Mouse (Mus musculus): ENCODE results near the gene Inppl1. TPM values are rescaled to one million over a fixed set of nuclear protein-coding genes. Genes with fewer than 3 reads are reported as not detected.

The Inppl1 gene
- polyA plus RNA-seq, 2 experiments = 30.5 to 111 TPM

DNA sequence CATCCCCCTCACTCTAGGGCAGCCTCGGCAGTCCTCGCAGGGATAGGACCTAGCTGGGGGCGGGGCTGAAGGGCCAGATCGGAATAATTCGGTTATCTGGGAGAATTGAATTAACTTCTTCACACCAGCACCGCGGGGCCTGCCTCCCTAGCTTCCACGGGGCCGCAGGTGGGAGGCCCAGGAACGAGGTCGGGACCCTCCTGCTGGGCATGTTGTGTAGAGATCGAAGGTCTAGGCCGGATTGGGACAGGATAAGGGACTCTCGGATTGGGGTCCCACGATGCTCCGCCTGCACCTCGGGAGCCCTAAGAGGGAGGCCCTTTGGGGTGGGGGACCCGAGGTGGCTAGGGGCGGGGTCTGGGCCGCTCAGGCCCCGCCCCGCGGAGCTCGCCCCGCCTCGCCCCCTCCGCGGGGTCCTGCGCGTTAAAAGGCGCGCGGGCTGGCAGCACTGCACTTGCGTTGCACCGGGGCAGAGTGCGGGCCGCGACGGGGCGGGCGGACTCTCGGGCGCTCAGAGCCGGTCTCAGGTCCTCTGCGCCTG lies 20.1 kb downstream of the Inppl1 start, which contains the start of gene Phox2a:
TSS of gene Phox2a (plus strand) at position 453 of the 541 bp plus-strand sequence.
- ATAC-seq (ENCODE audit: low FRiP score, low read depth) (no peak), DNase-seq (ENCODE audit: low spot score) (no peak)
- no peak for TF ChIP-seq POLR2A (IDR thresholded peaks at IDR 0.05; ENCODE audit: borderline replicate concordance, extremely low read depth, insufficient read depth, insufficient read length)
- 2% methylated on average over 33 of the region's 45 CpGs for WGBS
- H3K4me2 ChIP-seq (replicated peaks; ENCODE audit: low read depth, low read length, severe bottlenecking) = peak within 1 kb of the TSS; percentile 38
- peak within 1 kb of the TSS; percentile 36; the same call in 1 of the 2 replicates for H3K9ac ChIP-seq (ENCODE audit: low read depth, low read length, severe bottlenecking)
- H3K4me3 ChIP-seq (replicated peaks; ENCODE audit: low read length) = peak within 1 kb of the TSS; percentile 31
- H3K27ac ChIP-seq (replicated peaks; ENCODE audit: low read depth, low read length) = no peak within 1 kb of the TSS
- no peaks in the 10 kb centered on the region for H3K36me3 ChIP-seq (ENCODE audit: control insufficient read depth, insufficient read depth, low read length)
- H3K4me1 ChIP-seq (ENCODE audit: control insufficient read depth, insufficient read depth, low read length) = peaks cover 21% of the 10 kb centered on the region
- no peaks in the 10 kb centered on the region for H3K9me3 ChIP-seq (ENCODE audit: control insufficient read depth, low read length)
- H3K27me3 ChIP-seq (ENCODE audit: control insufficient read depth, insufficient read depth, low read length) = peaks cover 69% of the 10 kb centered on the region

DNA sequence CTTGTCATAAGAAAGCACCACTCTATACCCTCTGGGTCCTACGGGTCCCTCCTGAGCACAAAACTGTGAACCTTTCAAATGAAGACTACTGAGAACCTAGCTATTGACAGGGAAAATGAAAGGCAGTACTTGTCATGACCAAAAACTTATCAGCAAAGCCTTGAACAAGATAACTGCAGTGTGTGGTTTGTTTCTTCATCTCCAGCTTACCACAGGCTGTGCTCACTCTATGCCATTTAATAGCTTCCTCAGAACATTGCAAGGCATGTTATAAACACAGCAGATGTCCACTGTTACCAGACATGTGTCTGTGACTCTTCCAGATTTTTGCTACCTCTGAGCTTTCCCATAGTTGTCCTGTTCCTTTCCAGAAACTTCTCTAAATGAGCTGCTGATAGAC lies 61.0 kb downstream of the Inppl1 start:
- Histone ChIP-seq H3K27me3 (ENCODE audit: control insufficient read depth, insufficient read depth, low read length) (no peaks in the 10 kb centered on the region), H3K9ac (ENCODE audit: low read depth, low read length, severe bottlenecking) (no peak overlapping the region), H3K4me2 (replicated peaks; ENCODE audit: low read depth, low read length, severe bottlenecking) (no peak overlapping the region), H3K27ac (replicated peaks; ENCODE audit: low read depth, low read length) (no peak overlapping the region), H3K9me3 (ENCODE audit: control insufficient read depth, low read length) (no peaks in the 10 kb centered on the region), H3K4me1 (ENCODE audit: control insufficient read depth, insufficient read depth, low read length) (no peaks in the 10 kb centered on the region), H3K36me3 (ENCODE audit: control insufficient read depth, insufficient read depth, low read length) (peaks cover 20% of the 10 kb centered on the region), H3K4me3 (replicated peaks; ENCODE audit: low read length) (no peak overlapping the region)
- ATAC-seq (ENCODE audit: low FRiP score, low read depth) (no peak), DNase-seq (ENCODE audit: low spot score) (no peak)
- TF ChIP-seq POLR2A (IDR thresholded peaks at IDR 0.05; ENCODE audit: borderline replicate concordance, extremely low read depth, insufficient read depth, insufficient read length) = no peak
- 91% methylated on average over 1 of the region's 1 CpGs for WGBS

GRCm38 (mm10) chr7:101772687-101773086 lies 65.3 kb downstream of the Inppl1 start:
- WGBS = 60% methylated on average over 8 of the region's 8 CpGs
- no peak for ATAC-seq (ENCODE audit: low FRiP score, low read depth)

More at GRCm38 (mm10) chr7:101772687-101773086, 65.3 kb downstream of the Inppl1 start:
- Histone ChIP-seq H3K4me3 (replicated peaks; ENCODE audit: low read length) (no peak overlapping the region), H3K27ac (replicated peaks; ENCODE audit: low read depth, low read length) (no peak overlapping the region), H3K36me3 (ENCODE audit: control insufficient read depth, insufficient read depth, low read length) (no peaks in the 10 kb centered on the region), H3K9me3 (ENCODE audit: control insufficient read depth, low read length) (no peaks in the 10 kb centered on the region), H3K27me3 (ENCODE audit: control insufficient read depth, insufficient read depth, low read length) (no peaks in the 10 kb centered on the region), H3K4me2 (replicated peaks; ENCODE audit: low read depth, low read length, severe bottlenecking) (no peak overlapping the region), H3K9ac (ENCODE audit: low read depth, low read length, severe bottlenecking) (no peak overlapping the region), H3K4me1 (ENCODE audit: control insufficient read depth, insufficient read depth, low read length) (peaks cover 7% of the 10 kb centered on the region)
- no peak for TF ChIP-seq POLR2A (IDR thresholded peaks at IDR 0.05; ENCODE audit: borderline replicate concordance, extremely low read depth, insufficient read depth, insufficient read length)
- no peak for DNase-seq (ENCODE audit: low spot score)

Small RNAs within 50 kb of the gene (microRNA-seq; reads per million reads assigned to microRNA genes)
- gene Gm22655 = not detected

Other genes starting within 250 kb of the Inppl1 start
- gene Clpb, start 174.6 kb downstream of the Inppl1 start, polyA plus RNA-seq (2012; rRNA removed) = 21.4 and 27.6 TPM in 2 replicates
- gene Clpb, start 174.6 kb downstream of the Inppl1 start, polyA plus RNA-seq (2014; fragmentation: Nextera tagmentation; extraction: Ambion mirVana) = 41.7 and 51.9 TPM in 2 replicates
- gene Phox2a, start 19.9 kb downstream of the Inppl1 start, polyA plus RNA-seq (2012; rRNA removed) = 0.13 and 0.41 TPM in 2 replicates
- 0.26 TPM in 1 of 2 replicates, not detected in the other for gene Phox2a, start 19.9 kb downstream of the Inppl1 start, polyA plus RNA-seq (2014; fragmentation: Nextera tagmentation; extraction: Ambion mirVana)
- gene Folr2, start 19.0 kb upstream of the Inppl1 start, polyA plus RNA-seq (2012; rRNA removed) = 3.4 and 4.8 TPM in 2 replicates
- 2.8 and 3.1 TPM in 2 replicates for gene Folr2, start 19.0 kb upstream of the Inppl1 start, polyA plus RNA-seq (2014; fragmentation: Nextera tagmentation; extraction: Ambion mirVana)
- 67.2 and 68.9 TPM in 2 replicates for gene Anapc15, start 25.5 kb upstream of the Inppl1 start, polyA plus RNA-seq (2012; rRNA removed)
- 44.7 and 60.5 TPM in 2 replicates for gene Anapc15, start 25.5 kb upstream of the Inppl1 start, polyA plus RNA-seq (2014; fragmentation: Nextera tagmentation; extraction: Ambion mirVana)
- 1.1 and 1.3 TPM in 2 replicates for gene Folr1, start 32.6 kb upstream of the Inppl1 start, polyA plus RNA-seq (2012; rRNA removed)
- gene Folr1, start 32.6 kb upstream of the Inppl1 start, polyA plus RNA-seq (2014; fragmentation: Nextera tagmentation; extraction: Ambion mirVana) = 1.0 TPM in 1 of 2 replicates, not detected in the other
- 176 and 203 TPM in 2 replicates for gene Lamtor1, start 67.7 kb upstream of the Inppl1 start, polyA plus RNA-seq (2012; rRNA removed)
- gene Lamtor1, start 67.7 kb upstream of the Inppl1 start, polyA plus RNA-seq (2014; fragmentation: Nextera tagmentation; extraction: Ambion mirVana) = 154 and 166 TPM in 2 replicates
- gene Tomt, start 68.1 kb upstream of the Inppl1 start, polyA plus RNA-seq (2012; rRNA removed) = 0.18 and 0.23 TPM in 2 replicates
- 0.29 and 0.41 TPM in 2 replicates for gene Tomt, start 68.1 kb upstream of the Inppl1 start, polyA plus RNA-seq (2014; fragmentation: Nextera tagmentation; extraction: Ambion mirVana)
- 11.4 and 11.7 TPM in 2 replicates for gene Lrrc51, start 95.7 kb upstream of the Inppl1 start, polyA plus RNA-seq (2012; rRNA removed)
- gene Lrrc51, start 95.7 kb upstream of the Inppl1 start, polyA plus RNA-seq (2014; fragmentation: Nextera tagmentation; extraction: Ambion mirVana) = 7.5 and 12.6 TPM in 2 replicates
- 112 and 126 TPM in 2 replicates for gene Numa1, start 95.9 kb upstream of the Inppl1 start, polyA plus RNA-seq (2012; rRNA removed)
- gene Numa1, start 95.9 kb upstream of the Inppl1 start, polyA plus RNA-seq (2014; fragmentation: Nextera tagmentation; extraction: Ambion mirVana) = 106 and 126 TPM in 2 replicates
- 12.9 and 15.4 TPM in 2 replicates for gene Il18bp, start 180.5 kb upstream of the Inppl1 start, polyA plus RNA-seq (2012; rRNA removed)
- gene Il18bp, start 180.5 kb upstream of the Inppl1 start, polyA plus RNA-seq (2014; fragmentation: Nextera tagmentation; extraction: Ambion mirVana) = 2.2 and 2.7 TPM in 2 replicates
- 62.3 and 83.0 TPM in 2 replicates for gene Rnf121, start 227.2 kb upstream of the Inppl1 start, polyA plus RNA-seq (2012; rRNA removed)
- gene Rnf121, start 227.2 kb upstream of the Inppl1 start, polyA plus RNA-seq (2014; fragmentation: Nextera tagmentation; extraction: Ambion mirVana) = 32.6 and 34.1 TPM in 2 replicates
- 65.1 and 77.5 TPM in 2 replicates for gene Xndc1, start 227.3 kb upstream of the Inppl1 start, polyA plus RNA-seq (2012; rRNA removed)
- 21.4 and 22.9 TPM in 2 replicates for gene Xndc1, start 227.3 kb upstream of the Inppl1 start, polyA plus RNA-seq (2014; fragmentation: Nextera tagmentation; extraction: Ambion mirVana)
- 9.0 and 9.5 TPM in 2 replicates for gene Xntrpc, start 227.5 kb upstream of the Inppl1 start, polyA plus RNA-seq (2012; rRNA removed)
- gene Xntrpc, start 227.5 kb upstream of the Inppl1 start, polyA plus RNA-seq (2014; fragmentation: Nextera tagmentation; extraction: Ambion mirVana) = 1.2 and 1.8 TPM in 2 replicates
- 5.5 and 10.8 TPM in 2 replicates for gene Trpc2, start 244.9 kb upstream of the Inppl1 start, polyA plus RNA-seq (2012; rRNA removed)
- not detected in 2 replicates for gene Trpc2, start 244.9 kb upstream of the Inppl1 start, polyA plus RNA-seq (2014; fragmentation: Nextera tagmentation; extraction: Ambion mirVana)

Data from limb, embryonic 14.5 days (tissue).